Mouse (Mus musculus): ENCODE results near the gene Fig4. TPM values are rescaled to one million over a fixed set of nuclear protein-coding genes. Genes with fewer than 3 reads are reported as not detected.

The Fig4 gene
- polyA plus RNA-seq, 1 experiment = not detected

DNA sequence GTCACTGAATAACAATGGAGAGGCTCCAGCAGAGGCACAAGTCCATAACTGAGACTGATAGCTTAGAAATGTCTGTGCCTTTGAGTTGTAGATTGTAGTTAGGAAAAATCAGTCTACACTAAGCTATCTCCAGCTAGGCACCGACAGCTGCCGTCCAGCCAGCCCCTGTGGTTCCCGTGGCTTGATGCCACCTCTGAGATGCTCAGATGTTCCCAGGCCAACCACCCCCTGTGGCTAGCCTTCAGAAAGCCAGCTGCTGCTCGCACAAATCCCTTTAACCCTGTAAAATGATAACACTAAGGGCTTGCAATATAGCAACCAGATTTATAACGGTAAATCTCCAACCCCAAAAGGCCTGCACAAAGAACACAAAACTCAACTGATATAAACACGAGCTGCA lies 22.9 kb downstream of the Fig4 start:
- Histone ChIP-seq H3K4me1 (ENCODE audit: control insufficient read depth, insufficient read depth, low read length) (peaks cover 6% of the 10 kb centered on the region; the same call in 1 of the 2 replicates), H3K4me3 (ENCODE audit: insufficient read depth, low read depth, low read length) (no peak overlapping the region), H3K27ac (ENCODE audit: insufficient read depth, low read depth, low read length) (0 out of 2 replicates have a peak overlapping the region, but pooled peaks have one; percentile 4)
- WGBS = 51% methylated on average over 6 of the region's 6 CpGs
- TF ChIP-seq POLR2A (IDR thresholded peaks at IDR 0.05; ENCODE audit: insufficient read depth, low read depth, low read length) (no peak), CTCF (IDR thresholded peaks at IDR 0.05; ENCODE audit: insufficient read depth, low read depth, low read length) (no peak)

DNA sequence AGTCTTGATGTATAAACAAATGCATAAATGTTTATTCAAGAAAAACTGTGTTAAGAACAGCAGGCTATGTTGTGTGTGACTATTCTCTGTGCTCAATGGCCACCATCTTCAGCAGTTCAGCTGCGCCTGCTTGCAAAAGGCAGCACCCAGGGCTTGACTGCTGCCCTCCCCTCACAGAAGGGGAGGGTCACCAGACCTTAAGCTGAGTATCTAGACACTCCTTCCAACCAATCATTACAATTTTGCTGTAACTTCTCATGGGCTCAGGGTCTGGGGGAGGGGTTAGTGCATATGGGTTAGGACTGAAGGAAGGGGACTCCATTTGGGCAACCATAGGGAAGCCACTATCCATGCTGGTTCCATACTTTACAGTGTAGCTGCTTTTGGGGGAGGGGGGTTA lies 24.3 kb downstream of the Fig4 start:
- Histone ChIP-seq H3K4me1 (ENCODE audit: control insufficient read depth, insufficient read depth, low read length) (peaks cover 5% of the 10 kb centered on the region; the same call in 1 of the 2 replicates), H3K27ac (ENCODE audit: insufficient read depth, low read depth, low read length) (no peak overlapping the region), H3K4me3 (ENCODE audit: insufficient read depth, low read depth, low read length) (no peak overlapping the region)
- TF ChIP-seq CTCF (IDR thresholded peaks at IDR 0.05; ENCODE audit: insufficient read depth, low read depth, low read length) (no peak), POLR2A (IDR thresholded peaks at IDR 0.05; ENCODE audit: insufficient read depth, low read depth, low read length) (no peak)
- WGBS = 96% methylated on average over 1 of the region's 1 CpGs

GRCm38 (mm10) chr10:41274871-41275270 lies 28.2 kb downstream of the Fig4 start:
- no peak overlapping the region for H3K4me3 ChIP-seq (ENCODE audit: insufficient read depth, low read depth, low read length)
- 0 out of 2 replicates have a peak, but pooled peaks cover 2% of the 10 kb centered on the region for H3K4me1 ChIP-seq (ENCODE audit: control insufficient read depth, insufficient read depth, low read length)
- 95% methylated on average over 1 of the region's 1 CpGs for WGBS
- no peak overlapping the region for H3K27ac ChIP-seq (ENCODE audit: insufficient read depth, low read depth, low read length)
- no peak for TF ChIP-seq CTCF (IDR thresholded peaks at IDR 0.05; ENCODE audit: insufficient read depth, low read depth, low read length)
- TF ChIP-seq POLR2A (IDR thresholded peaks at IDR 0.05; ENCODE audit: insufficient read depth, low read depth, low read length) = no peak

DNA sequence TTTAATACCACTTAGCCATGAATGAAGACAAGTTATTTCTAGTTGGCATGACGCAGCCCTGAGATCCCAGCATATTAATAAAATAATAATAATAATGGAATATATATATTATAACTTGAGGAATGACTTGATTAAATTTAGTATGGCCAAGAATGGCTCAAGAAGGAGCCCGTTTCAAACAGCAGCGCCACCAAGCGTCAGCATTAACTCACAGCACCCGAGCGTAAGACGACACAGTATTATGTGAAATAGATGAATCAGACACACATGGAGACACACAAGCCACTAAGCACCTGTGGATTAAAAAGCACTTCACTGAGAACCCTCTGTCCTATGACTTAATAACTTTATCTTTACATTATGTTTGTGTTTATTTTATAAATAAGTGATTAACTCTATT lies 31.2 kb downstream of the Fig4 start:
- H3K27ac ChIP-seq (ENCODE audit: insufficient read depth, low read depth, low read length) = no peak overlapping the region
- H3K4me3 ChIP-seq (ENCODE audit: insufficient read depth, low read depth, low read length) = no peak overlapping the region
- no peaks in the 10 kb centered on the region for H3K4me1 ChIP-seq (ENCODE audit: control insufficient read depth, insufficient read depth, low read length)
- 56% methylated on average over 7 of the region's 7 CpGs for WGBS
- TF ChIP-seq CTCF (IDR thresholded peaks at IDR 0.05; ENCODE audit: insufficient read depth, low read depth, low read length) (no peak), POLR2A (IDR thresholded peaks at IDR 0.05; ENCODE audit: insufficient read depth, low read depth, low read length) (no peak)

GRCm38 (mm10) chr10:41261889-41262288 lies 41.2 kb downstream of the Fig4 start:
- TF ChIP-seq CTCF (IDR thresholded peaks at IDR 0.05; ENCODE audit: insufficient read depth, low read depth, low read length) = no peak
- TF ChIP-seq POLR2A (IDR thresholded peaks at IDR 0.05; ENCODE audit: insufficient read depth, low read depth, low read length) = no peak
- no peak overlapping the region for H3K4me3 ChIP-seq (ENCODE audit: insufficient read depth, low read depth, low read length)
- H3K4me1 ChIP-seq (ENCODE audit: control insufficient read depth, insufficient read depth, low read length) = no peaks in the 10 kb centered on the region
- no peak overlapping the region for H3K27ac ChIP-seq (ENCODE audit: insufficient read depth, low read depth, low read length)

- no peak for TF ChIP-seq POLR2A (IDR thresholded peaks at IDR 0.05; ENCODE audit: insufficient read depth, low read depth, low read length)
- TF ChIP-seq CTCF (IDR thresholded peaks at IDR 0.05; ENCODE audit: insufficient read depth, low read depth, low read length) = no peak
- H3K27ac ChIP-seq (ENCODE audit: insufficient read depth, low read depth, low read length) = no peak overlapping the region
- WGBS = 86% methylated on average over 1 of the region's 1 CpGs
- H3K4me1 ChIP-seq (ENCODE audit: control insufficient read depth, insufficient read depth, low read length) = no peaks in the 10 kb centered on the region
- no peak overlapping the region for H3K4me3 ChIP-seq (ENCODE audit: insufficient read depth, low read depth, low read length)
These were observed 41.8 kb downstream of the Fig4 start for GRCm38 (mm10) chr10:41261218-41261617.

DNA sequence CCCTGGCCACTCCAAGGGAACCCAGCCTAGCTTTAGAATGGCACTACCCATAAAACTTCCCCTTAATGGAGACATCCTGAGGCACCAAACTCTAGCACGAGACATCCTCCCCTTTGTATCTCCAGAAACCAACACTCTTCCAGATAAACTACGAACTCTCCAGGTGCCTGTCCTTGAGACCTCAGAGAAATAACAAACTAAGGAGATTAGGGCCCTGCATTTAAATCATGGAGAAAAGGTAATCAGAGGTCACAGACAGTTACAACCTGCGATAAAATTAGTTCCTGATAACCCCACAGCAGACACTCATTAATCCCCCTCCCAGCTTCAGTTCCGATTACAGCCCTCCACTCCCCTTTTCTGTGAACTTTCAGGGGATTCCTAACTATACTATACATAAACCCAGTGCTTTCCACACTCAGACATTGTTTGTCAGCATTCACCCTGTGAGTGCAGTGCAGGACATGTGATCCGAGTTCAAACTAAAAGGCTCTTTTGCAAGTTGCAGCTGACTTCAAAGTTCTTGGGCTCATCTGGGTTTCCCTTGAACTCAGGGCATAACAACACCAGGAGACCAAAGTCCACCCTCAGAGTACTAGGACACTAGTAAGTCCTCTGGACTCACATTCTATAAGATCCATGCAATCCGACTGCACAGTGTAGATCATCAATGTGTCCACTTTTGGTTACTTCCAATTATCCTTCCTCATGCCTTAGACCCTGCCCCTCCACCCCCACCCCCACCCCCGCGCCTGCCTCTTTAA lies 42.6 kb downstream of the Fig4 start:
- no peak overlapping the region for H3K4me3 ChIP-seq (ENCODE audit: insufficient read depth, low read depth, low read length)
- no peak overlapping the region for H3K27ac ChIP-seq (ENCODE audit: insufficient read depth, low read depth, low read length)
- H3K4me1 ChIP-seq (ENCODE audit: control insufficient read depth, insufficient read depth, low read length) = no peaks in the 10 kb centered on the region
- TF ChIP-seq CTCF (IDR thresholded peaks at IDR 0.05; ENCODE audit: insufficient read depth, low read depth, low read length) (no peak), POLR2A (IDR thresholded peaks at IDR 0.05; ENCODE audit: insufficient read depth, low read depth, low read length) (no peak)
- 77% methylated on average over 8 of the region's 8 CpGs for WGBS

DNA sequence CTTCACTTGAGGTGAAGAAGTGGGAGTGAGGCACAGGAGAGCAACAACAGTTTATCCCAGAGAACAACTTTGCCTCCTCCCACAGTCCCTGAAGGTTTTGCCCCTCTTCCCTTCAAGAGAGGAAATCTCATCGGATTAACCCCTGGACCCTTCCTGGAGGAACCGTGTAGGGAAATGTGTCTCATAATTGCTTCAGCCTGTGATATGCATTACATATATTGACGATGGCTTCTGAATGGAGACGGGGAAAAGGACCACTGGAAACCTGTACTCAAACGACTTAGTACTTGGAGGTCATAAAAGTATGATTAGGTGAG lies 52.4 kb downstream of the Fig4 start:
- peaks cover 3% of the 10 kb centered on the region for H3K4me1 ChIP-seq (ENCODE audit: control insufficient read depth, insufficient read depth, low read length)
- TF ChIP-seq CTCF (IDR thresholded peaks at IDR 0.05; ENCODE audit: insufficient read depth, low read depth, low read length) (no peak), POLR2A (IDR thresholded peaks at IDR 0.05; ENCODE audit: insufficient read depth, low read depth, low read length) (no peak)
- WGBS = 77% methylated on average over 5 of the region's 5 CpGs
- H3K27ac ChIP-seq (ENCODE audit: insufficient read depth, low read depth, low read length) = no peak overlapping the region
- no peak overlapping the region for H3K4me3 ChIP-seq (ENCODE audit: insufficient read depth, low read depth, low read length)

DNA sequence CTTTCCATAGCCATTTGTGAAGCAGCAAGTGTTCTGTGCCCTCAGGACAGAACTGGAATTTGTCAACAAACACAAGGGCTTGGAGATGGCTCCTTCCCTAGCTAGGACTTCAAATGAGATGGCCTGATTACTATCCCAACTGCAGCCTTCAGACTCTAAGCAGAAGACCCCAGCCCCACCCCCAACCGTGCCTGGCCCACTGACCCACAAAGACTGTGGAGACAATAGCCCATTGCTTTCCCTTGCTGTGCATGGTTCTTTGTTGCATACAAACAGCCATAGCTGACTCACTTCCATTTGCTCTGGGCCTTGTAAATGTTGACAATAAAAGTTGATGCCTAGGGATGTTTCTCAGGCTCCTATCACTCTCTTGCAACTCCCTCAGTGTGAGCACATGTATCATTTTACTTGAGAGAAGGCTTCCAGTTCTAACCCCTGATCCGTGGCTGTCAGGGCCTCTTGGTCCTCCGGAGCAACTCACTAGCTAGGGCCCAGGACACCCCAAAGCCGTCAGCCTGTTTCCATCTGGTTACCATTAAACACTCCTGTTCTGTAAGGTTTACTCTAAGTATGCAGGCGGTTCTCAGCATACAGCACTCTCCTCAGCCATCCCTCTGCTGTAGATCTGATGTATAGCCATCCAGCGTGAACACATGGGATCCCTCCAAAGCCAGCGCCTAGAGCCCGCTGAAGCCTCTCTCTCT lies 52.9 kb downstream of the Fig4 start:
- Histone ChIP-seq H3K27ac (ENCODE audit: insufficient read depth, low read depth, low read length) (no peak overlapping the region), H3K4me1 (ENCODE audit: control insufficient read depth, insufficient read depth, low read length) (peaks cover 8% of the 10 kb centered on the region), H3K4me3 (ENCODE audit: insufficient read depth, low read depth, low read length) (no peak overlapping the region)
- TF ChIP-seq CTCF (IDR thresholded peaks at IDR 0.05; ENCODE audit: insufficient read depth, low read depth, low read length) = no peak
- TF ChIP-seq POLR2A (IDR thresholded peaks at IDR 0.05; ENCODE audit: insufficient read depth, low read depth, low read length) = no peak
- 78% methylated on average over 8 of the region's 8 CpGs for WGBS

Data from olfactory bulb, adult 2 months (tissue).